Mouse (Mus musculus) fat pad, adult 2 months (tissue): ENCODE measurements around the gene Zfp46.

ENCODE experiments used
- DNase-seq: peaks from one replicate; pipeline ENCODE4 v3.0.0-alpha.2; 2011; ENCODE audit warnings: low read depth, low spot score; ENCODE audit errors: extremely low read depth

The Zfp46 gene

DNA sequence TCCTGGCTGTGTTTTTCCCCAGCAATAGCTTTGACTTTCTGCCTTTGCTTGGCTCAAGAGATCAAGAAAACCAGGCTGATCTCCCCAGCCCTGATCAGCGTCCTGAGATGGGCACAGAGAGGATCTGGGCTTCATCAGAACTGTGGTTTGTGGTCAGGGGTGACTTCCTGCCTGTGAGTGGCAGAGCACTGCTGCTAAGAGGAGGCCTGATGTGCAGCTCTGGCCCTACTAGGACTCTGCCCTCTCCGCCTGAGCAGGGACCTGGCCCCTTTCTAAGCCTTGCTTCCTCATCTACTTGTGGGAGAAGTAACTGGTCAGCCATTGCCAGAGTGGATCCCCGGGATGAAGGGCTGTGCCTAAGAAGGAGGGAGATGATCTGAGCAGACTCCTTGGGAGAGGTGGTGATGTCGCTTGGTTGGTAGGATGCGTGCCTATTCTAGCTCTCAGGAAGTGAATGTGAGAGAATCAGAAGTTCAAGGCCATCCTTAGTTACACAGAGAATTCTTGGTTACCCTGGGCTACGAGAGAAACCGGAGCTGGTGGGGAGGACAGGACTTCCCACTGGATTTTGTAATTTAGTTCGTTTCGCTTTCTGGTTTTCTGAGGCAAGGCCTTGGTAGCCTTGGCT lies 17.7 kb upstream of the Zfp46 start:
- no peak for DNase-seq

DNA sequence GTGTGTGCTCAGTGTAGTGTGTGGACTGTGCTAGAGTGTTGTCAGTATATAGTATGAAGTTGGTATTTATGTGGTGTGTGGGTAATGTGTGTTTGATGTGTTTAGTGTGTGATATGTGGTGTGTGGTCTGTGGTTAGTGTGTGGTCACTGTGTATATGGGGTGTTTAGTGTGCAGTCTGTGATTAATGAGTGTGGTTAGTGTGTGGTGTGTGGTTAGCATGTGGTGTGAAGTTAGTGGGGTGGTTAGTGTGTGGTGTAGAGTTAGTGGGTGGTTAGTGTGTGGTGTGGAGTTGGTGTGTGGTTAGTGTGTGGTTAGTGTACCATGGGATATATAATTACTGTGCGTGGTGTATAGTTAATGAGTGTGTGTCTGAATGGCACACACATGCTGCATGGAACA lies 15.6 kb upstream of the Zfp46 start:
- DNase-seq = no peak

DNA sequence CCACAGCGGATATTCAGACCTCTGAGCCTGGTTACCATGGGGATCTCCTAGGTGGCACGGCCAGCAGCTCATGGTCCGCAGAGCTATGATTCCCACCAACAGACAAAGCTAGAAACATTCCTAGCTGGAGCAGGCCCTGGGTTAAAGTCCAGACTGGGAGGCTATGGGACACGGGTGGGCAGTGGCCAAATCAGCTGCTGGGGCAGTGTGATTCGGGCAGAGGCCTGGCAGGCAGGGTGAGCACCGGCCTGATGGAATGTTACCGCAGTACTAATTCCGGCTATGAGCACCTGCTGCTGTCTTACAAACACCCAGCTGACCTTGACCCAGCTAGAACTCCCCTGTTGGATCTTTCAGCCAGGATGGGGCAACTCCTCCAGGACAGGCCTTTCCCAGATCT lies 13.8 kb upstream of the Zfp46 start:
- DNase-seq = no peak

DNA sequence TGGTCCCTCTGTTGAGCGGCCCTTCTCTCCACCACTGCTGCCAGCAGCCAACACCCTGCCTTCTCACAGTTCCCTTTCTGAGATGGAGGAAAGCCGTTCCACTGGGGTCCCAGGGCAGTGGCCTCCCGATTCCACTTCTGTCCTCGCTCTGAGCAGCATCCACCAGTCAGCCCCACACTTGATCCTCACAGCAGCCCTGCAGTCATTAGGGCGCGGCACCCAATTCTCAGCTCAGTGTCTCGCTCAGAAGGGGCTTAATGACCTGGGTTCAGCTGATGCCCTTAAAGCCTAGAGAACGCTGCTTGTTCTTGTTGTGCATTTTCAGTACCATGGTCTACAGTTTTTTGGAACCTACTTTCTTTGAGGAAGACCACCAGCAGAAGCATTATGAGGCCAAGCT lies 3.4 kb upstream of the Zfp46 start:
- no peak for DNase-seq

DNA sequence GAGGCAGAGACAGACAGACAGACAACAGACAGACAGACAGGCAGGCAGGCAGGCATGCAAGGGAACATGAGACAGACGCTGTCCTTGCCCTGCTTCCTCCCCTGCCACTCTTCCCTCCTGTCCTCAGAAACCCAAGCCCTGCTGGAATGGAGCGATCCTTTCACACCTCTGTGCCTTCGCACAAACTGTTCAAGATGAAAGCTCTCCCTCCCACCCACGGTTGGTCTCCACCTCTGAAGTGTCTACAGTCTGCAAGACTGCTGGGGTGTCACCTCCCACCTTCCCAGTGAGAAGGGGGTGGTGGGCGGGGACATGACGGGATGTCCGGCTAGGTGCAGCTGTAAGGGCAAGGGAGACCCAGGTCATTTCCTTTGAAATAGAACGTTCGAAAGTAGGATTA lies 2.9 kb upstream of the Zfp46 start:
- no peak for DNase-seq

DNA sequence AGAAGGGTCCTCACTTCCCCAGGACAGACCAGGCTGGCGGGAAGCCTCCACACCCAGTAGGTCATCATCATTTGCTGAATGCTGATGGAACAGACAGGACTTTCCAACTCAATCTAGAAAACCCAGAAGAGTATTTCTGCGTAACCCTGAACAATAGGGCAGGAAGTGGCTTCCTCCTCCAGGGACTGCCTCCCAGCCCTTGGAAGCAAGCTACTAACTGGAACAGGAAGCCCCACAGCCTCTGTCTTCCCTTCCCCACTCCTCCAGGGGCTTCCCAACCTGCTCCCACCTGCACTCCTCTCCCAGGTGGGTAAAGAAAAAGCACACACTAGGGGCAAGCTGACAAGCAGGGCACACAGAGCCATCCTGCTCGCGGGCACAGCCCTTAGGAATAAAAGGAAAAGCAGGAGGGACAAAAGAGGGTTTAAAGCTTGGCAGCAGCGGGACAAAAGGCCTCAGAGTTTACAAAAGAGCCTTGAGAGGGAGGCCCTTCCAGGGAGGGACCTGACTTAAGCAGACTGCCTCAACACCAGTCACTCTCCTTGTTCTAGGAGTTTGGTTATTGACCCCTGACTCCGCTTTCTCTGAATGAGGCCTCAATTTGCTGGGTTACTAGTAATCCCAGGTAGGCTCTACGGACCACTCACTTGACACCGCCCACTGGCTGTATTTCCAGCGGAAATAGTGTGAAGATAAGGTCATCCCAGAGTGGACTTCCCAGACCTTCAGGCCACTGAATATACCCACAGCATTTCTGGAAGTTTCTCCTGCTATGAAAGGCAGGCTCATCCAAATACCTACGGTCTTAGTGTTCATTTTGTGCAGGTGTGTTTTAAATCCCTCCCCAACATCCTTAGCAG lies 1.6 kb upstream of the Zfp46 start:
- no peak for DNase-seq

DNA sequence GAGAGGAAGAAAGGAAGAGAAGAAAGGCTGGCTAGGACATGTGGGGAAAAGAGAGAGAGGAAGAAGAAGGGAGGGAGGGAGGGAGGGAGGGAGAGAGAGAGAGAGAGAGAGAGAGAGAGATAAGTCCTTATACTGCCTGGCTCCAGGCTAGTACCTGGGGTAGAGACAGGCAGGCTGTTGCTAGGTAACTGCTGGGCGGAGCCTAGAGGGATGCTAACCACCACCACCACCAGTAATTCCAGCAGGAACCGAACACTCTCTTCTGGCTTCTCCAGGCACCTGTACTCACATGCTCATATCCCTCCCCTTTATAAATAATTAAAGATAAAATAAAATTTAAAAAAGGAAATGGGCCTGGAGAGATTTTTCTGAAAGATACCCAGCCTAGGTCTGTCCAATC lies 700 bp upstream of the Zfp46 start:
- DNase-seq = no peak

DNA sequence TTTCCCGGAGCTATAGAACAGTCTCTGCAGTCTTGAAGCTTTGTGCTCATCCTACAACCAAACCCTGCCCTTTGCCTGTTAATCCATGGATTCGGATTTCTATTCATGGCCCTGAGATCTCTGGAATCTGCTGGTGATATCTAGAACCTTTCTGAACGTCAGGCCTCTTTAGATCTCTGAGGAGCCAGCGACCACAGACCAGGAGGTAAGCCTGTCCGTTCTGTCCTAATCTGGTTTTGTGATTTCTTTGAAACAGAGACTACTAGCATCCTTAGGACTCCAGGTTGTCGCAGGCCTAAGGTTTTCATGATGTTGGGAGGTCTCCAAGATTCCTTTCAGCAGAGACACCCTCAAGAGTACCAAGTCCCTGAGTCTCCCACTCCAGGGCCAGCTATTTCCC lies 408 bp downstream of the Zfp46 start:
- DNase-seq = no peak

DNA sequence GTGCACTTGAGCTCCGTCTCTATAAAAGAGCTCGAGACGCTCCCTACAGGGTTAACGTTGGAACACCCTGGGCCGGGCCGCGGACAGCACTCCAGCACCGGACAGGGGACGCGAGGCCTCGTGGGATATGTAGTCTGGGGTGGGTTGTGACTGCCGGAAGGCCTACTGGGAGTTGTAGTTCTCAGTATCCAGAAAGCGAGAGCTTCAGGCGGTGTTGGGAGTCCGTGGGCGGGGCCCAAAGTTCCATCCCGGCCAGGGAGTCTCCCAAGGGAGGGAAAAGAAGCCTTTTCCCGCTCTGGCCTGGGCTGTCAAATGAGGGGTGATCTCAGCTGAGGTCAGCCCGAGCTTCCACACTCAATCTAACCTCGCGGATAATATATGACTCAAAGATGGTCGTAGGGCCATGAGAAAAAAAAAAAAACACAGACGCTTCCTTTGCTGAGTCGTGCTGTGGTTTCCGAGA lies 896 bp downstream of the Zfp46 start:
- DNase-seq = peak; percentile 78

DNA sequence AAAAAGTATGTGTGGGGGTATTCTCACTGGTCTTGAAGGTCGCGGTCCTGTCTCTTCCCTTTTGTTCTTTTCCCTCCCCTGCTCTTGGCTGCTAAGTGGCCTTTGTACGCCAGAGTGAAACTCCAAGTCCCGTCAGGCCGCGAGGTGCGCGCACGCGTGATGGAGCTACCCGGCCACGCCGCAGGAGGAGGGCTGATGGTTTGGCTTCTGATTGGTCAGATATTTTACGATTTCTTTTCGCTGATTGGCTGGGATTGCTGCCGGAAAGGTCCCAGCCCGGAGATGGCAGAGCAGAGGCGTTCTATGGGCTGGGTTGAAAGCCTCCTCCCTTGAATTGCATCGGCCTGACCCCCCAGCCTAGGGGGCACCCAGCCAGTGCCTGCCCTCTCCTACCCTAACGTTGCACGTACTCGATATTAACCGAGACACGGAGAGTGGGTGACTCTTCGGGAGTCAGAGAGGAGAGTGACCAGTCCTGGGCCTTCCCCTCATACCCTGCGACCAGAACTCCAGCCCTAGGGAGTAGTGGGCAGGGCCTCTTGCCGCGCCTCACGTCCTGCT lies 1.4 kb downstream of the Zfp46 start:
- peak; percentile 83 for DNase-seq

DNA sequence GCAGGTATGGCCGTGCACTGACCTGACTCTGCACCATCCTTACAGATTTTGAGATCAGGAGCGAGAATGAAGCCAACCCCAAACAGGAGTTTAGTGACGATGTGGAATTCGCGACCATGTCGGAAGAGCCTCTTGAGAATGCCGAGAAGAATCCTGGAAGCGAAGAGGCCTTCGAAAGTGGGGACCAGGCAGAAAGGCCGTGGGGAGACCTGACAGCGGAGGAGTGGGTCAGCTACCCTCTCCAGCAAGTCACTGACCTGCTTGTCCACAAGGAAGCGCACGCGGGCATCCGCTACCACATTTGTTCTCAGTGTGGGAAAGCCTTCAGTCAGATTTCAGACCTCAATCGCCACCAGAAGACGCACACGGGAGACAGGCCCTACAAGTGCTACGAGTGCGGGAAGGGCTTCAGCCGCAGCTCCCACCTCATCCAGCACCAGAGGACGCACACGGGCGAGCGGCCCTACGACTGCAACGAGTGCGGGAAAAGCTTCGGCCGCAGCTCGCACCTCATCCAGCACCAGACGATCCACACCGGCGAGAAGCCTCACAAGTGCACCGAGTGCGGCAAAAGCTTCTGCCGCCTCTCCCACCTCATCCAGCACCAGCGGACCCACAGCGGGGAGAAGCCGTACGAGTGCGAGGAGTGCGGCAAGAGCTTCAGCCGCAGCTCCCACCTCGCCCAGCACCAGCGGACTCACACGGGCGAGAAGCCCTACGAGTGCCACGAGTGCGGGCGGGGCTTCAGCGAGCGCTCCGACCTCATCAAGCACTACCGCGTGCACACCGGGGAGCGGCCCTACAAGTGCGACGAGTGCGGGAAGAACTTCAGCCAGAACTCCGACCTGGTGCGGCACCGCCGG lies 5.7 kb downstream of the Zfp46 start:
- no peak for DNase-seq

DNA sequence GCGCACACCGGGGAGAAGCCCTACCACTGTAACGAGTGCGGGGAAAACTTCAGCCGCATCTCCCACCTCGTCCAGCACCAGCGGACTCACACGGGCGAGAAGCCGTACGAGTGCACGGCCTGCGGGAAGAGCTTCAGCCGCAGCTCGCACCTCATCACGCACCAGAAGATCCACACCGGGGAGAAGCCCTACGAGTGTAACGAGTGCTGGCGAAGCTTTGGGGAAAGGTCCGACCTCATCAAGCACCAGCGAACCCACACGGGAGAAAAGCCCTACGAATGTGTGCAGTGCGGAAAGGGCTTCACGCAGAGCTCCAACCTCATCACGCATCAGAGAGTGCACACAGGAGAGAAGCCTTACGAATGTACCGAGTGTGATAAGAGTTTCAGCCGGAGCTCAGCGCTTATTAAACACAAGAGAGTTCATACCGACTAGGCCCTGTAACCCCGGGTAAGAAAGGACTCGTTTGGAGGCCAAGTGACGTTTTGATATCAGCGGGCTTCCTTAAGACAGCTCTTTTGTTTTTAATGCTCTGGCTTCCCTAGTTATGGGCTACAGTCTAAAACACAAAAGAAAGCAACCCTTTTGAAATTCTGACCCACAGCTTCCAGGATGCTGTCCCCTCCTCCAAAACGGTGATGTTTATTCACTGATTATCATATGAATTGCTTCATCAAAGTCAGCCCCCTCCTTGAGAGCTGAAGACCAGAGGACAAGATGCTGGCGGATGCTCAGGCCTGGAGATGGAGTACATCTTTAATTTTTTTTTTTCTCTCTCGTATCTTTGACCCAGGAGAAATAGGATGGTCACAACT lies 6.5 kb downstream of the Zfp46 start:
- DNase-seq = no peak

DNA sequence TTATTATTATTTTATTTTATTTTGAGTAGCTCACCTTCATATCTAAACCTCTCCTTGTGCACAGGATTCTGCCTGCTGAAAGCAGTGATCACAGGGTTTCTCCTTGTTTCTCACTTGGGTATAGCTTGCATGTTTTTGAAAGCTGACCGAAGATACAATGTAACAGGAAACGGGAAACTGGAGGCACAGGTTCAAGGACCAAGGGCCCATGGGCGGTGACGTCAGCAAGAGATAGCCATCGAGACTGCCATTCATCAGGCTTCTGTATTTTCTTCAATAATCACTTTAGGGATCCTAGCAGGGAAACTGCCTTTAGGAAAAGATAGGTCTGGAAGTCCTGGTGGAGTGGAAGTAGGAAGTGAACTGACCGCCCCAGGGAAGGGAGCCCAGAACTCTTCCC lies 7.2 kb downstream of the Zfp46 start:
- no peak for DNase-seq

DNA sequence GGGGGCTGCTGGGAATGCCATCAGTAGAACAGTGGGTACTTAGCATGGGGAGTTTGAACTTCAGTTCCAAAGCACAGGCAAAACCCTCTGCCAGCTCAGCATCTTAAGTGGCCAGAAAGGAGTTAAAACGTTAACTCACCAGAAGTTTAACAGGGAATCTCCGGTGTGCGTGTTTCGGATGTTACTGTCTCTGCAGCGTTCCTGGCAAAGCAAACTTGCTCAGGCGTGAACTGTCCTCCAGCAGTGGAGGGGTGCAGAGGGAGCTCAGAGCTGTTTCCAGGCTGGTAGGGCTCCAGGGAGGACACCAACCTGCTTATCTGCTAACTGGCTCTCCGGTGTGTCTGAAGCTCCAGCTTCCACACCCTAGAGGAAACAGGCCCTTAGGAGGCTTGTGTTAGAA lies 11.5 kb downstream of the Zfp46 start:
- no peak for DNase-seq

DNA sequence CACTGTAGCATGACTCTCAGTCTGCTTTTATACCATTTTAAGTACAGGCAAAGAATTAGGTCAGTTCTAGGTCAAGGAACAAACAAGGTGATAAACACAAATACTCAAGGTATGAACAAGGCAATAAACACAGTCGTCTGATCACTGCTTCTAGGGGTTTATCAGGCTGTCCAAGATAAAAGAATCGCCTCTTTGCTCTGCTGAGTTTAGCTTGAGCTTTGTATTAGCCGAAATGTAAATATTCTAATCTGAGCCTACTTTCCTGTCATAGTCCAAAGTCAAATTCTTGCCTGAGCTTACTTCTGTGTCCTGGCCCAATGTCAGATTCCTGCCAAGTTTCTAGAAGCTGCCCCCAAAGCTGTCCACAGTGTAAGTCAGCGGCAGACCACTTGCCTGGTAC lies 18.0 kb downstream of the Zfp46 start:
- no peak for DNase-seq

DNA sequence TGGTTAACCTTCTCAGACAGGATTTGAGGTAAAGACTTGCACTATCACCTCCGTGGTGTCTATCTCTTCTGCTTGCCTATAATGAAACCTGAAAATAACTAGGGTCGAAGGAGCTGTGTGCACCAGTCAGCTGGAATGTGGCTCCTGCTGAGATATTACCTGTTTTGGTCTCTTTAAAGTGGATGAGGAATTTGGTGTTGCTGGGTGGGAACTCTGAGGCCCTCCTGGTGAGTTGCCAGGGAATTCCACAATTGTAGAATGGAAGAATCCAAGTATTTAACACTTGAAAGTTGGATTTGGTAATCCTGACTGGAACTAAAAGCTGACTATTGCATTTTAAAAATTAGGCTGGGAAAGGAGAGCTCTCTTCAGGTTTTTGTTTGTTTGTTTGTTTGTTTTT lies 19.7 kb downstream of the Zfp46 start:
- DNase-seq = no peak

DNA sequence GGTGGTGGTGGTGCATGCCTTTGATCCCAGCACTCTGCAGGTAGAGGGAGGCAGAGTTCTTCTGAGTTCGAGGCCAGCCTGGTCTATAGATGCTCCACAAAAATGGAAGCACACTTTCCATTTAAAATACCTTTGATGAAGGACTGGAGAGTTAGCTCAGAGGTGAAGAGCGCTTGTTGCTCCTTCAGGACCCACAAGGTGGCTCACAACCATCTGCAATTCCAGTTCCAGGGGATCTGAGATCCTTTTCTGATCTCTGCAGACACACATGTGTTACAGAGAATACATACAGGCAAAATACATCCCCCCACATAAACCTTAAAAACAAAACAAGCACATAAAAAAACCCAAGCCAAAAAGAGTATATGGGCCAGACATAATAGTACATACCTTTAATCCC lies 23.9 kb downstream of the Zfp46 start:
- DNase-seq = no peak

DNA sequence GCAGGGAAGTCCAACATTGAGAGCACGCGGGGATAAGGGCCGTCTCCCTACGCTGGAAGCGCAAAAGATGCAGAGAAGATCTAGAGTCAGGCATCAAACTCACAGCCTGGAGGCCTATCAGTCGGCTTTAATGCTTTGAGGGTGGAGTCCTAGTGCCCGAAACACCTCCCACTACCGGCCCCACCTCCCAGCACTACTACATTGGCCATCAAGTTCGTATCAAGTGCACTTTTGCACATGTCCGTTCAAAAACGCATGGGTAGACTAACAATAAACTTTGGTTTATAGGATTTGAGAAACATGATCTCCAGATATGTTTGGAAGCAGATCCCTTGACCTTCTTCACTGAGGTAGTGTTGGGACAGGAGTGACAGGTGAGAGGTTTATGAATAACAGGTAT lies 25.3 kb downstream of the Zfp46 start:
- DNase-seq = no peak

DNA sequence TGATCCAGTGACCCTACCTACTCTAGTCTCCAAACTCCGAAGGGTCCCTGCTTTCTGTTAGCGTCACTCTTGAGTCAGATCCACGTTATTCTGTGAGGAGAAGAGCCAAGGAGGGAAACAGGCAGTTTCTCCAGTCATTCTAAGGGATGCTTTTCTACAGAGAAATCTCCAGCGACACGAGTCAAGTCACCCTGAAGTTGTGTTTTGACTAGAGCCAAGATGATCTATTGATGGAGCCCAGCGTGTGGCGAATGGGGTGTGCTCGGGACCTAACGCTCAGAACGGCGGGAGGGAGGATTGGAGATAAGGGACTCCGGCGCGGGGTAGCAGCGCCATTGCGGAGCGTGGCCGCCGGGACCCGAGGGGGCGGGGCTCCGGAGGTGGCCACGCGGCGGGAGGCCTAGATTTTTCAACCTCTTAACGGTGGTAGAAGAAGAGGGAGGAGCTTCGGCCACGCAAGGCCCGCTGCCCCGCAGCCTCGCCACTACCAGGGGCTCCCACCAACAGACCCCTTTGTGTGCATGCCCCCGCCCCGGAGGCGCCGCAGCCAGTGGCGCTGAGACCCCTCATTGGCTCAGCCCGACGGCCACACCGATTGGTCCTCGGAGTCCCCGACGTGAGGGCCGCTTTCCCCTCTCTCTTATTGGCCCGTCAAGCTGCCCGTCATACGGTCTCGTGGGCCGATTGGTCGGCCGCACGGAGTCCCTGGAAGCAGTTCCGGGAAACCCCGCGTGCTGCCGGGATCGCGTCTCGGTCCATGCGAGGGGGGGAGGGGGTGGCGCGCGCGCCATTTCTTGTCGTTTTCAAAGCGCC lies 26.0 kb downstream of the Zfp46 start, which contains the start of gene Hnrnpr:
Gene Hnrnpr, plus strand, starts transcription at position 714 of the 813 bp plus-strand sequence.
- DNase-seq = peak; percentile 77
